Mouse (Mus musculus) liver, postnatal 0 days (tissue): Measurements from ENCODE around the gene Nav2. TPM values are rescaled to one million over a fixed set of nuclear protein-coding genes. Genes with fewer than 3 reads are reported as not detected.

ENCODE experiments used
- ATAC-seq: fragments of 200-750 bp; cut with Nextera tagmentation; 2 replicates; pipeline ENCODE4 v1.8.0; 2017; ENCODE audit warnings: mild to moderate bottlenecking, moderate library complexity
- DNase-seq: peaks from one replicate; pipeline ENCODE4 v3.0.0-alpha.2; 2016
- H3K27ac ChIP-seq: fragments of 300-500 bp; sonication (generic); 2 replicates; pipeline ENCODE4 v1.5.1; 2014; ENCODE audit warnings: antibody characterized with exemption, moderate library complexity, mild to moderate bottlenecking, low read depth
- H3K27me3 ChIP-seq: fragments of 300-500 bp; sonication (generic); 2 replicates; pipeline ENCODE4 v1.6.1; 2014; ENCODE audit warnings: low read length, control low read depth, mixed read lengths; ENCODE audit not compliant: insufficient read depth
- H3K36me3 ChIP-seq: fragments of 300-500 bp; sonication (generic); replicated peaks from 2 replicates; pipeline ENCODE4 v1.6.1; 2014; ENCODE audit warnings: mild to moderate bottlenecking, control low read depth, low read length, moderate library complexity, mixed read lengths; ENCODE audit not compliant: insufficient read depth
- H3K4me1 ChIP-seq: fragments of 300-500 bp; sonication (generic); 2 replicates; pipeline ENCODE4 v1.6.1; 2014; ENCODE audit warnings: antibody characterized with exemption, mild to moderate bottlenecking, control low read depth; ENCODE audit not compliant: insufficient read depth
- H3K4me2 ChIP-seq: fragments of 300-500 bp; sonication (generic); 2 replicates; pipeline ENCODE4 v1.6.1; 2014; ENCODE audit warnings: low read depth, mild to moderate bottlenecking, low read length, moderate library complexity, mixed read lengths
- H3K4me3 ChIP-seq: fragments of 300-500 bp; sonication (generic); 2 replicates; pipeline ENCODE4 v1.5.1; 2014; ENCODE audit warnings: low read depth, low read length
- H3K9ac ChIP-seq: fragments of 300-500 bp; sonication (generic); replicated peaks from 2 replicates; pipeline ENCODE4 v1.6.1; 2014; ENCODE audit warnings: mild to moderate bottlenecking, moderate library complexity
- H3K9me3 ChIP-seq: fragments of 300-500 bp; sonication (generic); 2 replicates; pipeline ENCODE4 v1.6.1; 2016; ENCODE audit warnings: mild to moderate bottlenecking, control low read depth, low read length, mixed read lengths
- CTCF ChIP-seq: sonication (generic); IDR thresholded peaks from 2 replicates; pipeline ENCODE4 v1.5.1; 2016; ENCODE audit warnings: antibody characterized with exemption, low read depth
- EP300 ChIP-seq: IDR thresholded peaks from 2 replicates; pipeline ENCODE4 v1.6.1; 2016; ENCODE audit warnings: antibody characterized with exemption, low read depth, mild to moderate bottlenecking
- WGBS: fragments of 180-500 bp; shearing (Covaris S2); extraction: QIAGEN DNeasy Blood & Tissue Kit; methylation state at CpG from one replicate; pipeline ENCODE4 v1.1.7; 2014; ENCODE audit not compliant: insufficient replicate concordance; 5-methylcytosine and 5-hydroxymethylcytosine counted together
- polyA plus RNA-seq: library from polyadenylated mRNA; unstranded; fragments of >200 nt; fragmentation: Nextera tagmentation; extraction: Ambion mirVana; gene quantifications from 2 replicates; pipeline ENCODE4 v1.2.1, GENCODE M21; 2015

Gene Nav2
- polyA plus RNA-seq, 1 experiment from 2014 or later = 3.3 TPM

DNA sequence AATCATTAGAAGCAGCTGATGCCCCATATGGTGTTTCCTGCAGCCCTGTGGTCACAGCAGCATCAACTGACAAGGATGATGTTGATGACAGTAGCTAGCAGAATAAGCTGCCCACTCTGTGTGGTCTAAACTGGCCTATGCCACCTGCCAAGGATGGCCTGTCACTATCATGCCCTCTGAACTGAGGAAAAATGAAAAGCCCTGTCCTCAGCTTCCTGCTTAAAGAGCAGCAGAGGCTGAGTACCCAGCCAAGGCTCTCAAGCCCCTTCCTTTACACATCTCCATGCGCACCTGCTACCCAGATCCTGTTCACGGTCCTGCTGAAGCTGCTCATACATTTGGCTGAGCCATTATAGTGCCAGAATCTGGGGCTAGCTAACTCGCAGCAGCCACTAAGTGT is 193.7 kb downstream of the Nav2 start:
- H3K27me3 ChIP-seq = no peaks in the 10 kb centered on the region
- no peak overlapping the region for H3K4me3 ChIP-seq
- no peak overlapping the region for H3K9ac ChIP-seq
- no peaks in the 10 kb centered on the region for H3K36me3 ChIP-seq
- no peak overlapping the region for H3K27ac ChIP-seq
- 77% methylated on average over 3 of the region's 3 CpGs for WGBS
- ATAC-seq (no peak), DNase-seq (no peak)
- TF ChIP-seq CTCF (no peak), EP300 (no peak)
- no peaks in the 10 kb centered on the region for H3K9me3 ChIP-seq
- H3K4me1 ChIP-seq = no peaks in the 10 kb centered on the region
- no peak overlapping the region for H3K4me2 ChIP-seq

DNA sequence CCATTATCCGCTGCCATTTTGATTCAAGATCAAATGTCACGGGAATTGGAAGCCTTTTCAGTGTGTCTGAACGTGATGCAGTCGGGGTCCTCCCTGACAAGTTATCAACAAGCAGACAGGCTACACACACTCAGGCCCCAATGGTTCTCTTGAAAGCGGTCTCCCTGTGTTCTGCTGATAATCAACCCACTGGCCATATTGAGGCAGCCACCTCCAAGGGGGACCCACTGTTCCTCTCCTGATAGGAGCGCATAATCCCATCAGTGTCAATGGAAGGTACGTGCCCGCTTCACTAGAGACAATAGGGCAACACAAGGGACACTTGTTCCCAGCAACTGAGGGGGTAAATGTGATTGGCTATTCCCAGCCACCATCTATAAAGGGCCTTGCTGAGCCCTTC is 195.9 kb downstream of the Nav2 start:
- Histone ChIP-seq H3K9ac (no peak overlapping the region), H3K4me2 (no peak overlapping the region), H3K9me3 (no peaks in the 10 kb centered on the region), H3K4me1 (no peaks in the 10 kb centered on the region), H3K27me3 (no peaks in the 10 kb centered on the region), H3K36me3 (no peaks in the 10 kb centered on the region), H3K27ac (no peak overlapping the region), H3K4me3 (no peak overlapping the region)
- DNase-seq = peak; percentile 19
- TF ChIP-seq EP300 (peak; percentile 83), CTCF (no peak)
- WGBS = 56% methylated on average over 8 of the region's 8 CpGs
- peak; percentile 94 for ATAC-seq

DNA sequence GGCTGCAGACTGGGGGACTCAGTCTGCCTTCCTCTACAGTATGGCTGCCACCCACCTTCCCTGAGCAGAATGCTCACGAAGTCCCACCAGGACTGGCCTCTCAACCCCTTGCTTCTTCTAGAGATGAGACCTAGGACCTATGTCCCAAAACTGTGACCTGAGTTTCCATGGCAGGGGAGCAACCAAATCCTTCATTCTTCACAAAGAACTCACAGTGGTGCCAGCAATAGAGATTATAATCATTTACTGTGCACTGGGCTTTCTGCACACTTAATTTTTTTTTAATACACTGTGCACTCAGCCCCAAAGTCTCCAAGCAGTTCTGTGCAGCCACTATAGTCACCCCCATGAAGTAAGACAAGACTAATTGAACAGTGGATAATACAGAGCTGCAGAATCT is 196.3 kb downstream of the Nav2 start:
- no peaks in the 10 kb centered on the region for H3K4me1 ChIP-seq
- no peak overlapping the region for H3K27ac ChIP-seq
- H3K9me3 ChIP-seq = no peaks in the 10 kb centered on the region
- no peak overlapping the region for H3K4me2 ChIP-seq
- H3K27me3 ChIP-seq = no peaks in the 10 kb centered on the region
- no peak for TF ChIP-seq EP300
- TF ChIP-seq CTCF = no peak
- ATAC-seq (0 out of 2 replicates have a peak, but pooled peaks have one; percentile 14), DNase-seq (no peak)
- no peak overlapping the region for H3K4me3 ChIP-seq
- 75% methylated on average over 1 of the region's 1 CpGs for WGBS
- no peaks in the 10 kb centered on the region for H3K36me3 ChIP-seq
- H3K9ac ChIP-seq = no peak overlapping the region

DNA sequence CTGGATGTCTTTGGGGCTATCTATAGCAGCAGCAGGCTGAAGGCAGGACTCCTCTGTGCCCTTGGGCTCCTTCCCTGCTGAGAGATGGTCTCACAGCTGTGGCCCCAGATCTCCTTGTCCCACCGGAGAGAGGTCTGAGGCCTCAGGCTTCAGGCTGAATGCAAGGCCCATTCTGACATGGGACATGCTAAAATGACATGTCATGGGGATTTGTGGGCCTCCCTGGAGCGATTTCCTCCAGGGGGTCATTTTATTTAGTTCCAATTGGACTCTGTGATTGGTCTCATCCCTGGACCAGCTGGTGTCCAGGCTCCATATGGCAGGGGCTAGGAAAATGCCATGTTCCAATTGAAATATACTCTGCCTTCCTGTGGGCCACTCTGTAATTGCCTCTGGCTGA is 197.0 kb downstream of the Nav2 start:
- no peaks in the 10 kb centered on the region for H3K27me3 ChIP-seq
- H3K27ac ChIP-seq = no peak overlapping the region
- no peaks in the 10 kb centered on the region for H3K36me3 ChIP-seq
- H3K4me2 ChIP-seq = no peak overlapping the region
- DNase-seq (no peak), ATAC-seq (no peak)
- no peaks in the 10 kb centered on the region for H3K4me1 ChIP-seq
- TF ChIP-seq CTCF = no peak
- TF ChIP-seq EP300 = no peak
- WGBS = 76% methylated on average over 2 of the region's 2 CpGs
- H3K9ac ChIP-seq = no peak overlapping the region
- H3K4me3 ChIP-seq = no peak overlapping the region
- no peaks in the 10 kb centered on the region for H3K9me3 ChIP-seq

DNA sequence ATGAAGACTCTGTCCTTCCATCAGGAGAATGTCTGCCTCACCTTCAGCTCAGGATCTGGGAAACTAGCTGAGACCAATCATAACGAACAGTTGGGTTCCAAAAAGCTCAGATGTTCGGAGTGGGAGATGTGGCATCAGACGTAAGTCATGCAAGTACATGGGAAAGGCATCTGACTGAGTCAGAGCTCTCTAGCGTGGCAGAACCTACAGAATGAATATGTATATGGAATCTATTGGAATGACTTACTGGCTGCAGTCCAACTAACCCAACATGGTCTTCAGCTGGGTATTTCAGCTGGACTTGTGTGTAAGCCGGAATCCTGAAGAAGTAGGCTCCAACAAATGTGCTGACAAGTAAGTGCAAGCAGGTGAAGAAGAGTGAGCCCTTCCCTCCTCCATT is 199.6 kb downstream of the Nav2 start:
- DNase-seq (no peak), ATAC-seq (no peak)
- no peak overlapping the region for H3K9ac ChIP-seq
- H3K4me3 ChIP-seq = no peak overlapping the region
- H3K9me3 ChIP-seq = no peaks in the 10 kb centered on the region
- 79% methylated on average over 5 of the region's 5 CpGs for WGBS
- TF ChIP-seq EP300 = no peak
- no peak for TF ChIP-seq CTCF
- H3K4me2 ChIP-seq = no peak overlapping the region
- no peaks in the 10 kb centered on the region for H3K36me3 ChIP-seq
- H3K27ac ChIP-seq = no peak overlapping the region
- no peaks in the 10 kb centered on the region for H3K27me3 ChIP-seq
- H3K4me1 ChIP-seq = no peaks in the 10 kb centered on the region

DNA sequence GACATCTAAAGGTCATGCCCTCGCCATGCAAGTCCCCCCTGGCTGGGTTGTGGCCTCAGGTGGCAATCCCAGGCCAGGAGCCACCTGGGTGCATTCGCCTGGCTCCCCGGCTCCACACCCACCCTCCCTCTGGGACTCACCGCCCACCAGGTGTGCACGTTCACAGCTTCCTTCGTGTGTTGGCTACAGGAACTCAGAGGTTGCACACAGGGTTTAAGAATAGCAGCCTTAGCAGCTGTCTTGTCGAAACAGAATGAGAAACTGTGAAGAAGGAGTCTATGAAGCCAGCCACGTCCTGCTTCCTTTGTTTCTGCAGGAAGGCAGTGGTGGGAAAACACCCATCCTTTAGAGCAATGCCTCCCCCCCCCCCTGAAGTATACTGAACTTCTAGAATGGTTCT is 210.5 kb downstream of the Nav2 start:
- no peak overlapping the region for H3K4me3 ChIP-seq
- peaks cover 17% of the 10 kb centered on the region for H3K27me3 ChIP-seq
- TF ChIP-seq CTCF (no peak), EP300 (no peak)

More for the DNA sequence above, 210.5 kb downstream of the Nav2 start:
- 50% methylated on average over 8 of the region's 8 CpGs for WGBS
- DNase-seq (no peak), ATAC-seq (no peak)
- Histone ChIP-seq H3K27ac (no peak overlapping the region), H3K36me3 (no peaks in the 10 kb centered on the region), H3K9ac (no peak overlapping the region), H3K4me2 (no peak overlapping the region), H3K4me1 (no peaks in the 10 kb centered on the region), H3K9me3 (no peaks in the 10 kb centered on the region)
